Mouse (Mus musculus) myocyte (in vitro differentiated cells): ENCODE results near the gene Sycp3. TPM values are rescaled to one million over a fixed set of nuclear protein-coding genes. Genes with fewer than 3 reads are reported as not detected.

Source experiments
- H3K27me3 ChIP-seq: one replicate; pipeline ENCODE4 v1.6.1; 2011; ENCODE audit not compliant: control insufficient read depth, insufficient read depth, insufficient read length
- H3K36me3 ChIP-seq: one replicate; pipeline ENCODE4 v1.6.1; 2011; ENCODE audit not compliant: control insufficient read depth, insufficient read depth
- H3K4me2 ChIP-seq: one replicate; pipeline ENCODE4 v1.6.1; 2011; ENCODE audit warnings: low read depth, control low read depth
- H3K4me3 ChIP-seq: one replicate; pipeline ENCODE4 v1.5.1; 2011; ENCODE audit warnings: mild to moderate bottlenecking, control low read depth, moderate library complexity
- H3K79me2 ChIP-seq: one replicate; pipeline ENCODE4 v1.6.1; 2011; ENCODE audit not compliant: control insufficient read depth, insufficient read depth
- H3ac ChIP-seq: one replicate; pipeline ENCODE4 v1.6.1; 2011; ENCODE audit not compliant: control insufficient read depth, insufficient read length
- CEBPB ChIP-seq: IDR thresholded peaks from 2 replicates; pipeline ENCODE4 v1.6.1; 2011; ENCODE audit warnings: mild to moderate bottlenecking, moderate library complexity; ENCODE audit not compliant: poor library complexity, insufficient read depth, severe bottlenecking
- E2F4 ChIP-seq: IDR thresholded peaks from one replicate; pipeline ENCODE4 v1.6.1; 2011; ENCODE audit warnings: mild to moderate bottlenecking, control low read depth, moderate library complexity; ENCODE audit not compliant: insufficient read depth
- MAX ChIP-seq: IDR thresholded peaks from one replicate; pipeline ENCODE4 v1.6.1; 2011; ENCODE audit warnings: low read depth, mild to moderate bottlenecking, control low read depth
- MYOD1 ChIP-seq, 3 experiments: IDR thresholded peaks; one replicate each; pipeline ENCODE4 v1.6.1; 2011; ENCODE audit warnings: control low read depth in 2 of 3, low read depth in 2 of 3, mild to moderate bottlenecking in 2 of 3, moderate library complexity in 1 of 3; ENCODE audit not compliant: insufficient read length in 2 of 3, control insufficient read depth in 1 of 3
- MYOG ChIP-seq, 3 experiments: IDR thresholded peaks; one replicate each; pipeline ENCODE4 v1.6.1; 2011; ENCODE audit warnings: control low read depth in 2 of 3, low read depth in 2 of 3, mild to moderate bottlenecking in 2 of 3; ENCODE audit not compliant: insufficient read length in 2 of 3, control insufficient read depth in 1 of 3, insufficient read depth in 1 of 3
- POLR2A ChIP-seq: IDR thresholded peaks from one replicate; pipeline ENCODE4 v1.6.1; 2011; ENCODE audit warnings: low read depth, mild to moderate bottlenecking, control low read depth, moderate library complexity; ENCODE audit not compliant: insufficient read length
- POLR2AphosphoS2 ChIP-seq: IDR thresholded peaks from one replicate; pipeline ENCODE4 v1.6.1; 2011; ENCODE audit warnings: low read depth, control low read depth; ENCODE audit not compliant: insufficient read length
- REST ChIP-seq: IDR thresholded peaks from one replicate; pipeline ENCODE4 v1.6.1; 2011; ENCODE audit warnings: mild to moderate bottlenecking, control low read depth, moderate library complexity; ENCODE audit not compliant: insufficient read depth, insufficient read length
- SRF ChIP-seq: IDR thresholded peaks from one replicate; pipeline ENCODE4 v1.6.1; 2011; ENCODE audit warnings: low read depth; ENCODE audit not compliant: control insufficient read depth, insufficient read length
- TCF12 ChIP-seq: IDR thresholded peaks from one replicate; pipeline ENCODE4 v1.6.1; 2011; ENCODE audit warnings: mild to moderate bottlenecking, control low read depth; ENCODE audit not compliant: poor library complexity, insufficient read depth, severe bottlenecking
- TCF3 ChIP-seq: IDR thresholded peaks from one replicate; pipeline ENCODE4 v1.6.1; 2011; ENCODE audit warnings: low read depth, control low read depth; ENCODE audit not compliant: insufficient read length
- USF1 ChIP-seq: IDR thresholded peaks from one replicate; pipeline ENCODE4 v1.6.1; 2011; ENCODE audit warnings: low read depth, mild to moderate bottlenecking, control low read depth, moderate library complexity
- polyA plus RNA-seq: library from polyadenylated mRNA; unstranded; fragments of >200 nt; fragmentation: generic; extraction: Trizol; gene quantifications from one replicate; pipeline ENCODE4 v1.2.1, GENCODE M21; 2012; ENCODE audit warnings: missing spikeins

The Sycp3 gene
- polyA plus RNA-seq, 1 experiment, result not detected

DNA sequence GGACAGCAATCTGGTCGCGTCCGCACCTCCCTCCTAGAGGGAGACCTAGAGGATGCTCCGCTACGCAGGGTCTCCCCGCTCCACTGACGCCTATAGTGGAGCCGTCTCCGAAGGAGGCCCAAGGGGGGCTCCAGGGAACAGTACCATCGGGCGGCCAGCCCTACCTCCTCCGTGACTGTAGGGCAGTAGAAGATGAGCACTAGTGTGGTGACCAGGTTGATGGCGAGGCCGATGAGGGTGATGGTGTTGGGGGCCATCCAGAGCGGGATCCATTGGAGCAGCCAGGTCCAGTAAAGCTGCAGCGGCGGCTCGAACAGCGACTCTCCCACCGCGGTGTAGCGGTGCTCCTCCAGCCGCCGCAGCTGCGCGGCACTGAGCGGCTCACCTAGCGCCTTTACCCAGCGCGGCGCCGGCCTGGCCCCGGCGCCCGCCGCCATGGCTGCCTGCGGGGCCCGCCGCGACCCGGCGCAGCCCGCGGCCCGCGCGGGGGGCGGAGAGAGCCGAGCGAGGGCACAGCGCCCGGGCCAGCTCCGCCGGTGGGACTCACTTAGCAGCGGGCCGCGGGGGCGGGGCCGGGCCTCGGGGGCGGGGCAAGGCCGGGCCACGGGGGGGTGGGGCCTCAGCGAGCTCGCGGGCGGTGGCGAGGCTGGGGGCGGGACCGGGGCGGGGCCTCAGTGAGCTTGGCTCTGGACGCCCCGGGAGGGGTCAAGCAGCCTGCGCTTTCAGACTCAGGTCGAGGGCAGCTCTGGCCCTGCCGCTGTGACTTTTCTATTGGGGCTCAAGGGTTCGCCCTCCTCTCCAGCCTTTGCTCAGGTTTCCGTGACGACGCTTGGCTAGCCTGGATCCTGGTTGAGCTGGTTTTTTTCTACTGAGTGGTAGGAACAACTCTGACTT is 44.3 kb downstream of the Sycp3 start, which contains the start of gene Chpt1:
Chpt1 (minus strand) TSS at position 653 of the 894 bp plus-strand sequence.
- peak within 1 kb of the TSS; percentile 39 for H3ac ChIP-seq
- H3K4me3 ChIP-seq, result peak within 1 kb of the TSS; percentile 60
- TF ChIP-seq MAX (no peak), MYOG (IDR thresholded peaks at IDR 0.05; ENCODE audit: control insufficient read depth in 1 of 3, insufficient read depth in 1 of 3, insufficient read length in 2 of 3, low read depth in 2 of 3) (peak in 1 of 3 experiments; percentile 13), SRF (no peak), TCF12 (no peak), REST (no peak), POLR2AphosphoS2 (peak; percentile 60), MYOD1 (IDR thresholded peaks at IDR 0.05; ENCODE audit: control insufficient read depth in 1 of 3, insufficient read length in 2 of 3, low read depth in 2 of 3) (no peak), TCF3 (no peak), POLR2A (peak; percentile 70), CEBPB (no peak), E2F4 (no peak), USF1 (no peak)
- no peaks in the 10 kb centered on the region for H3K36me3 ChIP-seq
- no peaks in the 10 kb centered on the region for H3K27me3 ChIP-seq
- H3K79me2 ChIP-seq, result no peaks in the 10 kb centered on the region
- peak within 1 kb of the TSS; percentile 96 for H3K4me2 ChIP-seq

DNA sequence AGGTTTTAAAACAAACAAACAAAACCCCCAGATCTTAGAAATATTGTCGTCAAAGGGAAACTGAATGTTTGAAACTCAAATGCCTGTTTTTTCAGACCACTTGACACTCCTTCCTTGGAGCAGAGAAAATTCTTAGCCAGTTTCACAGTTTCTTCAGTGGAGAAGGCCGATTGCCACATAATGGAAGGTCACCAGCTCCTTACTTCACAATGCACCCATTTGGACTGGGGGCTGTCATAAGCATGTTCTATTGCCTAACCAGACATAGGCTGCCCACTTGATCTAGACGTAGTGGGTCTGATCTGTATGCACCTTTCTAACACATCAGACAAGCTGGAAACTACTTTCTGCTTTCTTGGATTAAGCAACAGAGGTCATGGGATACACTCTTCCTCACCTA is 45.1 kb downstream of the Sycp3 start:
- no peaks in the 10 kb centered on the region for H3K27me3 ChIP-seq
- no peak for TF ChIP-seq TCF12
- TF ChIP-seq POLR2AphosphoS2, result no peak
- no peak for TF ChIP-seq POLR2A
- no peak for TF ChIP-seq REST
- TF ChIP-seq CEBPB, result no peak
- no peak for TF ChIP-seq E2F4
- TF ChIP-seq USF1, result no peak
- H3K36me3 ChIP-seq, result no peaks in the 10 kb centered on the region
- peak overlapping the region; percentile 80 for H3K4me2 ChIP-seq
- no peak overlapping the region for H3ac ChIP-seq
- H3K79me2 ChIP-seq, result no peaks in the 10 kb centered on the region
- H3K4me3 ChIP-seq, result no peak overlapping the region

DNA sequence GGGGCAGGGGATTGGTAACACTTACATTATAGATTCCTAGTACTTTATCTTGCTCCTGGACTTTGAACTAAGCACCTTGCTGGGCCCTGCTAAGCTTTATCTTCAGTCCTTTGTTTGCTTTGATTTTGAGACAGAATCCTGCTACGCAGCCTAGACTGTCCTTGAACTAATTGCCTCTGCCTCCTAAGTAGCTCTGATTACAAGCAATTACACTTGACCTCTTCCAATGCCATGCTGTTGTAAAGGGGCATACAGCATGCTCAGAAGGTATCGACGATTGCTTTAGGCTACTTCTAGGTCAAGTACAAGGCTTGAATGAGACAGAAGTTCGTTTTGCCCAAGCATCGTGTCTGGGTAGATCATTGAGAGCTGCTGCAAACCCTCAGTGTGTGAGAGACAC is 45.9 kb downstream of the Sycp3 start:
- Histone ChIP-seq H3K4me3 (no peak overlapping the region), H3K36me3 (no peaks in the 10 kb centered on the region), H3K4me2 (no peak overlapping the region), H3K79me2 (no peaks in the 10 kb centered on the region), H3ac (no peak overlapping the region), H3K27me3 (no peaks in the 10 kb centered on the region)
- no peak for TF ChIP-seq REST
- no peak for TF ChIP-seq POLR2AphosphoS2
- TF ChIP-seq TCF12, result no peak
- no peak for TF ChIP-seq USF1
- TF ChIP-seq MAX, result no peak
- no peak for TF ChIP-seq CEBPB
- TF ChIP-seq E2F4, result no peak
- no peak for TF ChIP-seq TCF3
- no peak for TF ChIP-seq MYOG (IDR thresholded peaks at IDR 0.05; ENCODE audit: control insufficient read depth in 1 of 3, insufficient read depth in 1 of 3, insufficient read length in 2 of 3, low read depth in 2 of 3)
- TF ChIP-seq MYOD1 (IDR thresholded peaks at IDR 0.05; ENCODE audit: control insufficient read depth in 1 of 3, insufficient read length in 2 of 3, low read depth in 2 of 3), result no peak
- TF ChIP-seq SRF, result no peak
- TF ChIP-seq POLR2A, result no peak

DNA sequence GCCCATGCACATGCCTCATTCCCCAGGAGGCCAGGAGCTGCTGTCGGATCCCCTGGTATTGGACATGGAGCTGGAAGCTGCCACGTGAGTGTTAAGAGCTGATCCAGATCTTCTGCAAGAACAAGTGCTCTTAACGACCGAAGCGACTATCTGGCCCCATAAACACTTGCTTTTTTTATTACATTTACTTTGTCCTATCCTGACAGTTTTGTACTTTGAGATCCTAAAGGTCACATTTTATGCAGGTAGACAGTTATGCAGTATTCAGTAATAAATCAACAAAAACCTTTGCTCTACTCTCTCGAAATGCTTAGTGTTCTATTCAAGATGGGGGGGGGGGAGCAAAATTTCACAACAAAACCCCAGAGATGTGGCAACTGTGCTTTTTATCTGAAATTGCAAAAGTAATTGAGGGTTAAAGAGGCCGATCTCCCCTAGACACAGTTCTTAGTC is 48.3 kb downstream of the Sycp3 start:
- Histone ChIP-seq H3K4me3 (no peak overlapping the region), H3K79me2 (no peaks in the 10 kb centered on the region), H3K27me3 (no peaks in the 10 kb centered on the region), H3K36me3 (no peaks in the 10 kb centered on the region), H3ac (no peak overlapping the region), H3K4me2 (no peak overlapping the region)
- TF ChIP-seq REST (no peak), CEBPB (no peak), MYOG (IDR thresholded peaks at IDR 0.05; ENCODE audit: control insufficient read depth in 1 of 3, insufficient read depth in 1 of 3, insufficient read length in 2 of 3, low read depth in 2 of 3) (no peak), MYOD1 (IDR thresholded peaks at IDR 0.05; ENCODE audit: control insufficient read depth in 1 of 3, insufficient read length in 2 of 3, low read depth in 2 of 3) (no peak), SRF (no peak)
